Mouse (Mus musculus): Measurements from ENCODE around the gene Cdc42se1. TPM values are rescaled to one million over a fixed set of nuclear protein-coding genes. Genes with fewer than 3 reads are reported as not detected.

Cdc42se1 gene
- polyA plus RNA-seq, 1 experiment from 2014 or later: 102 TPM

DNA sequence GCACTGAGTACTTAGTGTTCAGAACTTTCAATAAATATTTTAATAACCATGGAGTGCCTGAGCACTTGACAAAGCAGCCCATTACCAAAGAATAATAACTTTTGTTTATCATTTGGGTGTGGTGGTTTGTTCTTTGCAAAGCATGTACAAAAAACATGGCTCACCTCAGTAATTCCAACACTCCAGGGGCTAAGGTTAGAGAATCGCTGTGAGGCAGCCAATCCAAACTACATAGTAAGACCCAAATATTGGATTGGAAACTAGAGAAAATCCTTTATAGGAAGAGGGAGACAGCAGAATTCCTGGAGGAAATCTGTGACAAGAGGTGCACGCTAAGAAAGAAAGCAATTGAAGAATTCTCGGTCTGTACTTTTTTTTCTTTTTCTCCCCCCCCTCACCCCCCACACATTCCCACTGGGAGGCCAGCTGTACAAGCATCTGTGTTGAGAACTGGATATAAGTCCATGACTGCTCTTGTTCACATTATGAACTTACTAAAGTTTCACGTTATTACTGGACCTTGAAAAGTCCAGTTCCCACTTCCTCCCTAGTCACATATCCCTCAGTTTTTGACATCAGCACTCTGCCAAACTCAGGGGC, 11.8 kb upstream of the Cdc42se1 start:
- ATAC-seq (replicated peaks; ENCODE audit: low FRiP score) (no peak; the same call in 1 of the 2 replicates), DNase-seq (ENCODE audit: low spot score) (no peak)
- Histone ChIP-seq H3K36me3 (ENCODE audit: control insufficient read depth, insufficient read depth, low read length) (peaks cover 15% of the 10 kb centered on the region), H3K4me2 (peak overlapping the region; percentile 73), H3K27ac (ENCODE audit: low read depth, low read length) (peak overlapping the region; percentile 96), H3K9ac (ENCODE audit: low read depth, low read length) (peak overlapping the region; percentile 94), H3K4me3 (ENCODE audit: low read depth, low read length) (peak overlapping the region; percentile 77), H3K4me1 (replicated peaks; ENCODE audit: control insufficient read depth, insufficient read depth, low read length) (peaks cover 6% of the 10 kb centered on the region), H3K27me3 (replicated peaks; ENCODE audit: control insufficient read depth, insufficient read depth, low read length) (no peaks in the 10 kb centered on the region), H3K9me3 (ENCODE audit: control insufficient read depth, low read length) (no peaks in the 10 kb centered on the region)
- 26% methylated on average over 4 of the region's 4 CpGs for WGBS

DNA sequence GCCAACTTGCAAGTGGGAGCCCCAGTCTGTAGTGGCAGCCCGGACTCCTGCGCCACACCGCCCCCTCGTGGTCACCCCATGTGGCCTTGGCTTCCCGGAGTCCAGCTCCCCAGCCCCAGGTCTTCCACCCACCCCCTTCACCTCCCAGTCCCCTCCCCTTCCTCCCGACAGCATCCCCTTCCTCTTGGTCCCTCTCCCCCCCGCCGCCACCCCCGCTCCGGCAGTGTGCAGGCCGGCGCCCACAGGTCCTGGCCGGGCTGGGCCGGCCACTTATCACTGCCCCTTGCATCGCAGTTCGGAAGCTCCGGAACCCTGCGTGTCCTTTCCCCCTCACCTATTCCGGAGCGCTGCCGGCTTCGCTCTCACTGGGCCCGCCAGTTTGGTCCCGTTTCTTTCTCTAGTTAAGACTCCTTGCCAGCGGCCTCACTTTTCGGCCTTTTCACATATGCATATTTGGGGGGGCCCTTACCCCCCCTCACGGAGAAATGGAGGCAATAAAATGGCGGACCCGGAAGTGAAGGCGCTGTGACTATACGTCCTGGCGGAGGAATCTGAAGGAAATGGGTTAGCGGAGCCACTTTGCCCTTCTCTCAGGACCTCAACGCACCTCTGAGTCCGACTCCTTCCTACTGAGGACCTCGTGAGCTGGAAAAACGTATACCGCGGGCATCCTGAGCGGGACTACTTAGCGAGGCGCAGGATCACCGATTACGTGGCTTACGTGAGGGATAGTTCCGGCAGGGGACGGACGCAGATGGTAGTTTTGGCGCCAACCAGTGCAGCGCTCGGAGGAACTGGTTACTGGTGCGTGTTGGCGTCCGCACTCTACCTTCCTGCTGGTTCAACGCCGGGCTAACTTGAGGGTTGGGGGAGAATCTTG, 11.0 kb upstream of the Cdc42se1 start, which contains the start of gene Gabpb2:
Gabpb2 (minus strand) TSS at position 662 of the 880 bp plus-strand sequence.
- under 1% methylated on average over 56 of the region's 56 CpGs for WGBS
- Histone ChIP-seq H3K36me3 (ENCODE audit: control insufficient read depth, insufficient read depth, low read length) (peaks cover 15% of the 10 kb centered on the region), H3K27ac (ENCODE audit: low read depth, low read length) (peak within 1 kb of the TSS; percentile 96), H3K4me1 (replicated peaks; ENCODE audit: control insufficient read depth, insufficient read depth, low read length) (peaks cover 6% of the 10 kb centered on the region), H3K27me3 (replicated peaks; ENCODE audit: control insufficient read depth, insufficient read depth, low read length) (no peaks in the 10 kb centered on the region), H3K9ac (ENCODE audit: low read depth, low read length) (peak within 1 kb of the TSS; percentile 94), H3K4me3 (ENCODE audit: low read depth, low read length) (peak within 1 kb of the TSS; percentile 77), H3K4me2 (peak within 1 kb of the TSS; percentile 73), H3K9me3 (ENCODE audit: control insufficient read depth, low read length) (no peaks in the 10 kb centered on the region)
- ATAC-seq (replicated peaks; ENCODE audit: low FRiP score) (peak; percentile 86), DNase-seq (ENCODE audit: low spot score) (peak; percentile 96)

DNA sequence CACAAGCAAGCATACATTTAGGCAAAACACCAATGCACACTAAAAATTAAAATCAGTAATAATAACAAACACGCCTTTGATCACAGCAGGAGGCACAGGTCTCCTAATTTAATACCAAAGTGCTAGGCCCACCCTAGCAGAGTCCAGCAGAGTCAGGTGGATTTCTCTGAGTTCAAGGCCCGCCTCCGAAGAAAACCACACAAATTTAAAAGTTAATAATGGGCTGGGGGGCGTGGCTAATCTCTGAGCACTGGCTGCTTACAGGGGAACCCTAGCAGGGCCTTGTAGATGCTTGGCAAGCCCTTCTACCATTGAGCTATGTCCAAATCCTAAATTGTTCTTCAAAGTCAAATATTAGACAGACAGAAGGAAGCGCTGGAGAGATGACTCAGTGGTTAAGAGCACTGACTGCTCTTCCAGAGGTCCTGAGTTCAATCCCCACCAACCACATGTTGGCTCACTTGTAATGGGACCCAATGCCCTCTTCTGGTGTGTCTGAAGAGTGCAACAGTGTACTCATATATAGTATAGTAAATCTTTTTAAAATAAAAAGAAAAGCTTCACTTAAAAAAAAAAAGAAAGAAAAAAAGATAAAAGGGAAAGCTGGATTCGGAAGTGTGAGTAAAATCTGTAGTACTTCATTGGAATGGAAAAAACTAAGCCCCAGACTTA, 9.9 kb upstream of the Cdc42se1 start:
- H3K27ac ChIP-seq (ENCODE audit: low read depth, low read length): peak overlapping the region; percentile 96
- no peaks in the 10 kb centered on the region for H3K9me3 ChIP-seq (ENCODE audit: control insufficient read depth, low read length)
- peak overlapping the region; percentile 94 for H3K9ac ChIP-seq (ENCODE audit: low read depth, low read length)
- WGBS: 56% methylated on average over 6 of the region's 6 CpGs
- DNase-seq (ENCODE audit: low spot score) (peak; percentile 55), ATAC-seq (replicated peaks; ENCODE audit: low FRiP score) (peak; percentile 8; the same call in 1 of the 2 replicates)
- H3K4me2 ChIP-seq: peak overlapping the region; percentile 73
- peaks cover 6% of the 10 kb centered on the region for H3K4me1 ChIP-seq (replicated peaks; ENCODE audit: control insufficient read depth, insufficient read depth, low read length)
- H3K4me3 ChIP-seq (ENCODE audit: low read depth, low read length): peak overlapping the region; percentile 77
- H3K27me3 ChIP-seq (replicated peaks; ENCODE audit: control insufficient read depth, insufficient read depth, low read length): no peaks in the 10 kb centered on the region
- H3K36me3 ChIP-seq (ENCODE audit: control insufficient read depth, insufficient read depth, low read length): peaks cover 17% of the 10 kb centered on the region

DNA sequence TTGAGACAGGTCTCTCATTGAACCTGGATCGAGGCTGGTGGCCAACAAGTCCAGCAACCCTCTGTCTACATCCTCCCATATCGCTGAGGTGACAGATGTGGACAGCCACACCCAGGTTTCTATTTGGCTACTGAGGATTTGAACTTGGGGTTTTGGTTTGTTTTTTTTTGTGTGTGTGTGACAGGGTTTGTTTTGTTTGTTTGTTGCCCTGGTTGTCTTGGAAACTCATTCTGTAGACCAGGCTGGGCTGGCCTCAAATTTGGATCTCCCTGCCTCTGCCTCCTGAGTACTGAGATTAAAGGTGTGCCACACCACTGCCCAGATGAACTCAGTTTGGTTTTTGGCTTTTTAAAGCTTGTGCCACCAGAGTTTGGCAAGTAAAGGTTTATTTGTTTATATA, 5.5 kb upstream of the Cdc42se1 start:
- Histone ChIP-seq H3K27me3 (replicated peaks; ENCODE audit: control insufficient read depth, insufficient read depth, low read length) (no peaks in the 10 kb centered on the region), H3K36me3 (ENCODE audit: control insufficient read depth, insufficient read depth, low read length) (peaks cover 21% of the 10 kb centered on the region)

DNA sequence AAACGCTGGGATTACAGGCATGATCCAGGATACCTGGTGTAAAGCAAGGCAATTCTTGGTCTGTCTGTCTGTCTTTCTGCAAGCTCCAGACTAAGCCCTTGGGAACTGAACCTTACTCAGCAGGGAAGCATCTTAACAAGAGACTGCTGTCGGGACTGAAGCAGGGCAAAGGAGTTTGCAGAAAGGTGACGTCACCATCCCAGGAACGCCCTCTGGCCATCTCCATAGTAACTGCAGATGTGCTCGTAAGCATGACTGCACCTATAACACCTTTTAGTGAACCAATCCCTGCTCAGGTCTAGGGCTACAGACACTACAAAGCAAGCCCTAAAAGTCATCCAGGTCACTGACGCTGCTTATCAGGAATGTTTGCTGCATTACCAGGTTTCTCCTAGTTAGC, 4.2 kb upstream of the Cdc42se1 start:
- 52% methylated on average over 6 of the region's 6 CpGs for WGBS
- H3K9ac ChIP-seq (ENCODE audit: low read depth, low read length): no peak overlapping the region
- ATAC-seq (replicated peaks; ENCODE audit: low FRiP score) (no peak), DNase-seq (ENCODE audit: low spot score) (no peak)
- H3K27me3 ChIP-seq (replicated peaks; ENCODE audit: control insufficient read depth, insufficient read depth, low read length): no peaks in the 10 kb centered on the region
- H3K9me3 ChIP-seq (ENCODE audit: control insufficient read depth, low read length): no peaks in the 10 kb centered on the region
- H3K36me3 ChIP-seq (ENCODE audit: control insufficient read depth, insufficient read depth, low read length): peaks cover 21% of the 10 kb centered on the region
- H3K27ac ChIP-seq (ENCODE audit: low read depth, low read length): no peak overlapping the region
- H3K4me3 ChIP-seq (ENCODE audit: low read depth, low read length): no peak overlapping the region
- H3K4me1 ChIP-seq (replicated peaks; ENCODE audit: control insufficient read depth, insufficient read depth, low read length): 0 out of 2 replicates have a peak, but pooled peaks cover 2% of the 10 kb centered on the region
- no peak overlapping the region for H3K4me2 ChIP-seq

More for the DNA sequence above, 5.5 kb upstream of the Cdc42se1 start:
- H3K9ac ChIP-seq (ENCODE audit: low read depth, low read length): no peak overlapping the region
- WGBS: 98% methylated on average over 2 of the region's 2 CpGs
- H3K9me3 ChIP-seq (ENCODE audit: control insufficient read depth, low read length): no peaks in the 10 kb centered on the region
- DNase-seq (ENCODE audit: low spot score): no peak
- no peak overlapping the region for H3K27ac ChIP-seq (ENCODE audit: low read depth, low read length)
- ATAC-seq (replicated peaks; ENCODE audit: low FRiP score): no peak
- H3K4me1 ChIP-seq (replicated peaks; ENCODE audit: control insufficient read depth, insufficient read depth, low read length): 0 out of 2 replicates have a peak, but pooled peaks cover 2% of the 10 kb centered on the region
- H3K4me2 ChIP-seq: no peak overlapping the region
- no peak overlapping the region for H3K4me3 ChIP-seq (ENCODE audit: low read depth, low read length)

DNA sequence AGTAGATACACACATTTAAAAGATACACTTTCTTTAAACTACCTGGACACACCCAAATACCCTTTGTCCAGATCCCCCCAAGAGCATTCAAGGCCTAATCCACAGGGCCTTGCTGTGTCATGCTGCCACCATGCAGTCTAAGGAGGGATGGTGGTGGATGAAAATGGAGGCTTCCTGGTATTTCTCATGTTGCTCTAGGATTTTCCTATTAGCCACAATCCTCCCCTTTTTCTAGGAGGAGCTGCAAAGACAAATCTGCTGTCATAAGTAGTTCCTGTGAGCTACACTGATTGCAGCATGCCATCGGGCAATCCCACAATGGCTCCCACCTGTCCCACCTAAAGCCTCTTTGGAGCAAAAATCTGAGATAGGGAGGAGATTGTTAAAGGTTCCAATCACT, 1.3 kb upstream of the Cdc42se1 start:
- peak overlapping the region; percentile 98 for H3K4me2 ChIP-seq
- no peak for DNase-seq (ENCODE audit: low spot score)
- 26% methylated on average over 1 of the region's 1 CpGs for WGBS
- peak overlapping the region; percentile 87 for H3K4me3 ChIP-seq (ENCODE audit: low read depth, low read length)
- peaks cover 16% of the 10 kb centered on the region for H3K36me3 ChIP-seq (ENCODE audit: control insufficient read depth, insufficient read depth, low read length)
- peaks cover 26% of the 10 kb centered on the region for H3K4me1 ChIP-seq (replicated peaks; ENCODE audit: control insufficient read depth, insufficient read depth, low read length)
- peak overlapping the region; percentile 8; the same call in 1 of the 2 replicates for H3K27ac ChIP-seq (ENCODE audit: low read depth, low read length)
- no peaks in the 10 kb centered on the region for H3K27me3 ChIP-seq (replicated peaks; ENCODE audit: control insufficient read depth, insufficient read depth, low read length)
- ATAC-seq (replicated peaks; ENCODE audit: low FRiP score): no peak
- peak overlapping the region; percentile 47; the same call in 1 of the 2 replicates for H3K9ac ChIP-seq (ENCODE audit: low read depth, low read length)
- no peaks in the 10 kb centered on the region for H3K9me3 ChIP-seq (ENCODE audit: control insufficient read depth, low read length)

DNA sequence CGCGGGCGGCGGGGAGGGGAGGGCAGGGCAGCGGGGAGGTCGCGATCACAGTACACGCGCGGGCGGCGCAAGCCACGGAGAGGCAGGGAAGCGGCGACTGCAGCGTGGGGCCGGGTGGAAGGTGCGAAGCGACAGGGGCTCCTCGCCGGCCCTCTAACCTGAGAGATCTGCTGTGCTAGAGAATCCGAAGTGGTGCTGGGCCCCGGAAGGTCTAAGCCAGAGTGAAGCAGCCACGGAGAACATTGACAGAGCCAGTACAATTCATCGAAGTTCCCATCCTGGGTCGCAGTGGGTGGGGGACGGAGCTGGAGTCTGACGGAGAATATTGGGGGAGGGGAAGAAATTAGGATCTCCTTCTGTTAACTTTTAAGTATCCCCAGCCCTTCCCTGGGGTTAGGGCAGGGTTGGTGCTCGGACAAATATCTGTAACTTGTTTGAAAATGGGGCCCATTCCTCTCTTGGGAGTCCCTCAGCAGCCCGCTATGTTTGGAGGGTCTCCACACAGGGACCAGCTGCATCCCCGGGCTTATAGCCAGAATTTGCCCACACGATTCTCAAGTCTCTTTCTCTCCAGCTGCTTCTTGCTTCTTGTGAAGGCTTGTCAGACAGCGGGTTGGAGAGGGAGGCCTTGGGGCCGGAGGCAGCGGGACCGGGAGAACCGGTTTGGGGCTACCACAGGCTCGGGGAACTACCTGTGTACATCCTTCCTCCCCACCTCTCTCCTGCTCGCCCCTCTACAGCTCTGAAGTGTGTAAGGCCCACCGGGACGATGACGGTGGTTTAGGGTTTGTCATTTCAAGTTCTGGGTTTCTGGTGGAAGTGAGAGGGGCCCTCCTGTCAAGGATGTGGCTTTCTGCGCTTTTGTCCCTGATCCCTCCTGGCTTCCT, 605 bp downstream of the Cdc42se1 start:
- H3K27me3 ChIP-seq (replicated peaks; ENCODE audit: control insufficient read depth, insufficient read depth, low read length): no peaks in the 10 kb centered on the region
- peaks cover 32% of the 10 kb centered on the region for H3K4me1 ChIP-seq (replicated peaks; ENCODE audit: control insufficient read depth, insufficient read depth, low read length)
- DNase-seq (ENCODE audit: low spot score) (peak; percentile 60), ATAC-seq (replicated peaks; ENCODE audit: low FRiP score) (peak; percentile 24; the same call in 1 of the 2 replicates)
- H3K9me3 ChIP-seq (ENCODE audit: control insufficient read depth, low read length): no peaks in the 10 kb centered on the region
- under 1% methylated on average over 43 of the region's 43 CpGs for WGBS
- H3K36me3 ChIP-seq (ENCODE audit: control insufficient read depth, insufficient read depth, low read length): peaks cover 31% of the 10 kb centered on the region
- H3K9ac ChIP-seq (ENCODE audit: low read depth, low read length): peak overlapping the region; percentile 97
- peak overlapping the region; percentile 98 for H3K27ac ChIP-seq (ENCODE audit: low read depth, low read length)
- peak overlapping the region; percentile 87 for H3K4me3 ChIP-seq (ENCODE audit: low read depth, low read length)
- peak overlapping the region; percentile 98 for H3K4me2 ChIP-seq
